Mouse (Mus musculus): ENCODE measurements around the gene Fgfr4.

Gene Fgfr4

GRCm38 (mm10) chr13:55152621-55153415, at the start of gene Fgfr4:
TSS of gene Fgfr4 (plus strand) at chr13:55152640.
- DNase-seq (ENCODE audit: low spot score), result no peak

GRCm38 (mm10) chr13:55103351-55103750, 49.1 kb upstream of the Fgfr4 start:
- no peak for DNase-seq (ENCODE audit: low spot score)

GRCm38 (mm10) chr13:55105045-55105952, 47.1 kb upstream of the Fgfr4 start, which contains the start of gene Zfp346:
TSS of gene Zfp346 (plus strand) at chr13:55105311.
- peak; percentile 97 for DNase-seq (ENCODE audit: low spot score)

- peak; percentile 48 for DNase-seq (ENCODE audit: low spot score)
Measured at GRCm38 (mm10) chr13:55105953-55106691, 46.3 kb upstream of the Fgfr4 start.

- no peak for DNase-seq (ENCODE audit: low spot score)
Measured at GRCm38 (mm10) chr13:55107116-55107515, 45.3 kb upstream of the Fgfr4 start.

GRCm38 (mm10) chr13:55107694-55108093, 44.7 kb upstream of the Fgfr4 start:
- DNase-seq (ENCODE audit: low spot score), result peak; percentile 21

- DNase-seq (ENCODE audit: low spot score), result no peak
Measured at GRCm38 (mm10) chr13:55114375-55114774, 38.1 kb upstream of the Fgfr4 start.

GRCm38 (mm10) chr13:55124903-55125302, 27.5 kb upstream of the Fgfr4 start:
- DNase-seq (ENCODE audit: low spot score), result no peak

- no peak for DNase-seq (ENCODE audit: low spot score)
Measured at GRCm38 (mm10) chr13:55133448-55133847, 19.0 kb upstream of the Fgfr4 start, which contains the start of gene Gm17617. TSS of gene Gm17617 (minus strand) at chr13:55133548.

- peak; percentile 12 for DNase-seq (ENCODE audit: low spot score)
Measured at GRCm38 (mm10) chr13:55135382-55135781, 17.1 kb upstream of the Fgfr4 start.

GRCm38 (mm10) chr13:55140271-55140670, 12.2 kb upstream of the Fgfr4 start:
- DNase-seq (ENCODE audit: low spot score), result no peak

- no peak for DNase-seq (ENCODE audit: low spot score)
Measured at GRCm38 (mm10) chr13:55153951-55154350, 1.5 kb downstream of the Fgfr4 start.

GRCm38 (mm10) chr13:55162365-55162764, 9.9 kb downstream of the Fgfr4 start:
- no peak for DNase-seq (ENCODE audit: low spot score)

GRCm38 (mm10) chr13:55163553-55163952, 11.1 kb downstream of the Fgfr4 start:
- no peak for DNase-seq (ENCODE audit: low spot score)

- no peak for DNase-seq (ENCODE audit: low spot score)
Measured at GRCm38 (mm10) chr13:55165831-55166339, 13.4 kb downstream of the Fgfr4 start.

- DNase-seq (ENCODE audit: low spot score), result no peak
Measured at GRCm38 (mm10) chr13:55166806-55167725, 14.6 kb downstream of the Fgfr4 start.

- no peak for DNase-seq (ENCODE audit: low spot score)
Measured at GRCm38 (mm10) chr13:55167798-55168197, 15.4 kb downstream of the Fgfr4 start.

- DNase-seq (ENCODE audit: low spot score), result no peak
Measured at GRCm38 (mm10) chr13:55168255-55168654, 15.8 kb downstream of the Fgfr4 start.

GRCm38 (mm10) chr13:55168958-55169369, 16.5 kb downstream of the Fgfr4 start:
- peak; percentile 68 for DNase-seq (ENCODE audit: low spot score)

GRCm38 (mm10) chr13:55171517-55172335, 19.3 kb downstream of the Fgfr4 start:
- DNase-seq (ENCODE audit: low spot score), result peak; percentile 82
